Mouse (Mus musculus): ENCODE results near the gene Pdcd1. TPM values are rescaled to one million over a fixed set of nuclear protein-coding genes. Genes with fewer than 3 reads are reported as not detected.
"Not testable (repeated sequence)": the region's sequence is repeated elsewhere in the genome, so short reads cannot be mapped to it uniquely, and the experiment has no call there.

The Pdcd1 gene
- total RNA-seq (2021): not detected
- long read RNA-seq, experiment 1: 0 reads
- long read RNA-seq, experiment 2: 0 reads

GRCm38 (mm10) chr1:94052373-94052772 is at the start of gene Pdcd1:
Gene Pdcd1, minus strand, starts transcription at chr1:94052553.
- DNase-seq (ENCODE audit: low spot score in 2 of 2): no peak

- DNase-seq (ENCODE audit: low spot score in 2 of 2): no peak
These were observed 39.4 kb upstream of the Pdcd1 start for GRCm38 (mm10) chr1:94091788-94092187.

- no peak for DNase-seq (ENCODE audit: low spot score in 2 of 2)
These were observed 34.1 kb upstream of the Pdcd1 start for GRCm38 (mm10) chr1:94086311-94086898.

- no peak for DNase-seq (ENCODE audit: low spot score in 2 of 2)
These were observed 33.2 kb upstream of the Pdcd1 start for GRCm38 (mm10) chr1:94085324-94086105.

- no peak for DNase-seq (ENCODE audit: low spot score in 2 of 2)
These were observed 29.4 kb upstream of the Pdcd1 start for GRCm38 (mm10) chr1:94081761-94082160.

GRCm38 (mm10) chr1:94081191-94081590 is 28.8 kb upstream of the Pdcd1 start:
- no peak for DNase-seq (ENCODE audit: low spot score in 2 of 2)

GRCm38 (mm10) chr1:94080718-94081117 is 28.4 kb upstream of the Pdcd1 start:
- DNase-seq (ENCODE audit: low spot score in 2 of 2): no peak

GRCm38 (mm10) chr1:94078835-94079440 is 26.6 kb upstream of the Pdcd1 start:
- DNase-seq (ENCODE audit: low spot score in 2 of 2): peak; percentile 46 to 73

GRCm38 (mm10) chr1:94078314-94078713 is 26.0 kb upstream of the Pdcd1 start:
- no peak for DNase-seq (ENCODE audit: low spot score in 2 of 2)

- DNase-seq (ENCODE audit: low spot score in 2 of 2): no peak
These were observed 24.3 kb upstream of the Pdcd1 start for GRCm38 (mm10) chr1:94076702-94077101.

- DNase-seq (ENCODE audit: low spot score in 2 of 2): no peak
These were observed 22.4 kb upstream of the Pdcd1 start for GRCm38 (mm10) chr1:94074756-94075155.

- not testable (repeated sequence) for DNase-seq (ENCODE audit: low spot score in 2 of 2)
These were observed 5.9 kb upstream of the Pdcd1 start for GRCm38 (mm10) chr1:94058281-94058680.

- DNase-seq (ENCODE audit: low spot score in 2 of 2): no peak
These were observed 5.0 kb upstream of the Pdcd1 start for GRCm38 (mm10) chr1:94057401-94057800.

- DNase-seq (ENCODE audit: low spot score in 2 of 2): no peak
These were observed 3.6 kb upstream of the Pdcd1 start for GRCm38 (mm10) chr1:94055966-94056365.

GRCm38 (mm10) chr1:94054481-94054880 is 2.1 kb upstream of the Pdcd1 start:
- DNase-seq (ENCODE audit: low spot score in 2 of 2): no peak

- no peak for DNase-seq (ENCODE audit: low spot score in 2 of 2)
These were observed 1.3 kb upstream of the Pdcd1 start for GRCm38 (mm10) chr1:94053530-94054216.

GRCm38 (mm10) chr1:94051104-94051503 is 1.2 kb downstream of the Pdcd1 start:
- DNase-seq (ENCODE audit: low spot score in 2 of 2): no peak

GRCm38 (mm10) chr1:94046544-94046943 is 5.8 kb downstream of the Pdcd1 start:
- no peak for DNase-seq (ENCODE audit: low spot score in 2 of 2)

- no peak for DNase-seq (ENCODE audit: low spot score in 2 of 2)
These were observed 6.8 kb downstream of the Pdcd1 start for GRCm38 (mm10) chr1:94045559-94045958.

GRCm38 (mm10) chr1:94040391-94040790 is 12.0 kb downstream of the Pdcd1 start:
- no peak for DNase-seq (ENCODE audit: low spot score in 2 of 2)

GRCm38 (mm10) chr1:94034984-94035743 is 17.2 kb downstream of the Pdcd1 start:
- DNase-seq (ENCODE audit: low spot score in 2 of 2): peak; percentile 59 to 71
